Mouse (Mus musculus): ENCODE data around the gene Dars. TPM values are rescaled to one million over a fixed set of nuclear protein-coding genes. Genes with fewer than 3 reads are reported as not detected.

The Dars gene
- polyA plus RNA-seq, 1 experiment, result 44.8 TPM

DNA sequence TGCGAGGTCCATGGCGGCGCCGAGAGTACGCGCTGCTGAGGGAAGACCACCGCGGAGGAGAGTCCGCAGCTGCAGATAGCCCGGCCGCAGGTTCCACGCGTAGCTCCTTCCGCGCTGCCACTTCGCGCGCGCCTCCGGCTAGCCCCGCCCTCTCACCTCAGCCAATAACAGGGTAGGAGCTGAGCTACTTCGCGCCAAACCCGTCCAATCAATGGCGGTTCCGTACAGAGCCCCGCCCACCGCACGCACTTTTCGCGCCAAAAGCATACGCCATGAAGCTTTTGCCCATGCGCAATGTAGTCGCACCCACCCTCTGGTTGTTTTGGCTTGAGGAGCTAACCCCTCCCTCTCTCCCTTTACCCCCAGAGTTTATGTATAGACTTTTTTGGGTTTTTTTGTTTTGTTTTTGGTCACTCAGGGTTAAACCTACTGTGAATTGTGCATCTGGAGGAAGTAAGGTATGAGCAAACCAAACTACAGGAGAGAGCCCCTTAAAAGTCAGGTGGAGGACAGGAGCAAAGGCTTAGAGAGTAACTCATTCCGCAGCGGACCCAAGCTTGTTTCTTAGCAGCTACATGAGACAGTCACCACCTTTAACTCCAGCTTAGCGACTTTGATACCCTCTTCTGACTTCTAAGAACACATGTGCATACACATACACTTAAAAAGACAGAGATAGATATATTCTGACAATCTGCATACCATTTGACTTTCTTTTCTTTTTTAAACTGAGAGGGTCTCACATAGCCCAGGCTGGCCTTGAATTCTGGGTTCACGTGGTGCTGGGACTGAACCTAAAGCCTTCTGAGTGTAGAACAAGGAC lies 57.4 kb downstream of the Dars start, which contains the start of gene Mcm6:
Gene Mcm6 (minus strand): TSS at position 111 of the 823 bp plus-strand sequence.
- 2% methylated on average over 38 of the region's 38 CpGs for WGBS
- Histone ChIP-seq H3K27me3 (ENCODE audit: control insufficient read depth, insufficient read depth, low read length) (no peaks in the 10 kb centered on the region), H3K27ac (ENCODE audit: insufficient read depth, low read length) (no peak within 1 kb of the TSS), H3K4me3 (replicated peaks; ENCODE audit: insufficient read depth, low read depth, low read length) (peak within 1 kb of the TSS; percentile 60), H3K4me1 (ENCODE audit: control insufficient read depth, insufficient read depth, low read length) (no peaks in the 10 kb centered on the region; the same call in 1 of the 2 replicates)
- DNase-seq, result peak; percentile 89 to 90
- TF ChIP-seq POLR2A (IDR thresholded peaks at IDR 0.05; ENCODE audit: borderline replicate concordance, insufficient read depth, low read length), result no peak
- no peak for TF ChIP-seq CTCF (IDR thresholded peaks at IDR 0.05; ENCODE audit: borderline replicate concordance, insufficient read depth, low read depth, low read length)

DNA sequence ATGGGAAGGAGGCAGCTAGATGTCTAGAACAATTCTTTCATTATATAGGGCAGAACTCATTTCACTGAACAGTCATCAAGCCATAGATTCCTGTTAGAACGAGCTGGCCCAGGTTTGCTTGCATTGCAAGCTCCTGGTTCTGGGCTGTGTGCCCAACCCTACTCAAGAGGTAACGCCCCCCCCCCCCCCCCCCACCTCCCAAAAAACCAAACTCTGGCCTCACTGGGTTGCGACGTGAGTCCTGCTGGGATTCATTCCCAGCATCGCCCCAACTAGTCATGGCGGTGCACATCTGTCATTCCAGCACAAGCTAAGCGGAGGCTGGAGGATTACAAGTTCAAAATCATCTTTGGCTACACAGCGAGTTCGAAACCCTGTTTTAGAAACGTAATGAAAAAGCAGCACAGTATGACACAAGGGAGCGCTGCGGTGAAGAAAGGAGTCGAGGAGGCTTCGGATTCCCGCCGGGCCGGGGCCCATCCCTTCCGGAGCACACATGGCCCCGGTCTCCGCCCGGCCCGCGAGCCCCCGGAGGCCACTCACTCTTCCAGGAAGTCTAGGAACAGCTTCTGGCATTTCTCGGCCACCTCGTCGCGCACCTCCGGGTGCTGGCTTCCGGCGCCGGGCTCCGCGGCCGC lies 58.1 kb downstream of the Dars start:
- no peaks in the 10 kb centered on the region for H3K27me3 ChIP-seq (ENCODE audit: control insufficient read depth, insufficient read depth, low read length)
- WGBS, result 1% methylated on average over 35 of the region's 35 CpGs

DNA sequence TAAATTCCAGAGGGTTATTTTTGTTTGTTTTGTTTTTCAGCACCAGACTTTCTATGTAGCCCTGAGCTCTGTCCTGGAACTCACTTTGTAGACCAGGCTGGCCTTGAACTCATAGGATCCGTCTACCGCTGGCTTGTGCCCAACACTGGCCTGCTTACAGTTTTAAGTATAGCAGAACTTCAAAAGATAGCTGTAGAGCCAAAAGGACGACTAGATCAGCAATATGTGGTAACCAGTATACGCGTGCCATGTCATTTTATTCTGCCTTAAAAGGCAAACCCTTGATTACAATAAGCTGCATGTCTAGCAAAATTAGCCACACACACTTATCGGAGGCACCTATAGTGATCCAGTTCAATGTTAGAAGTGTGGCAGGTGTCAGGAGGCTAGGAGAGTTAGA lies 58.9 kb downstream of the Dars start:
- DNase-seq, result no peak
- Histone ChIP-seq H3K4me1 (ENCODE audit: control insufficient read depth, insufficient read depth, low read length) (no peaks in the 10 kb centered on the region; the same call in 1 of the 2 replicates), H3K4me3 (replicated peaks; ENCODE audit: insufficient read depth, low read depth, low read length) (no peak overlapping the region), H3K27ac (ENCODE audit: insufficient read depth, low read length) (no peak overlapping the region), H3K27me3 (ENCODE audit: control insufficient read depth, insufficient read depth, low read length) (no peaks in the 10 kb centered on the region)
- WGBS, result 58% methylated on average over 6 of the region's 6 CpGs
- TF ChIP-seq POLR2A (IDR thresholded peaks at IDR 0.05; ENCODE audit: borderline replicate concordance, insufficient read depth, low read length), result no peak

More for the DNA sequence above, 58.1 kb downstream of the Dars start:
- TF ChIP-seq CTCF (IDR thresholded peaks at IDR 0.05; ENCODE audit: borderline replicate concordance, insufficient read depth, low read depth, low read length), result no peak
- TF ChIP-seq POLR2A (IDR thresholded peaks at IDR 0.05; ENCODE audit: borderline replicate concordance, insufficient read depth, low read length), result no peak
- H3K4me3 ChIP-seq (replicated peaks; ENCODE audit: insufficient read depth, low read depth, low read length), result peak overlapping the region; percentile 60
- H3K4me1 ChIP-seq (ENCODE audit: control insufficient read depth, insufficient read depth, low read length), result no peaks in the 10 kb centered on the region; the same call in 1 of the 2 replicates
- no peak overlapping the region for H3K27ac ChIP-seq (ENCODE audit: insufficient read depth, low read length)
- peak in 1 of 2 experiments; percentile 9 for DNase-seq

DNA sequence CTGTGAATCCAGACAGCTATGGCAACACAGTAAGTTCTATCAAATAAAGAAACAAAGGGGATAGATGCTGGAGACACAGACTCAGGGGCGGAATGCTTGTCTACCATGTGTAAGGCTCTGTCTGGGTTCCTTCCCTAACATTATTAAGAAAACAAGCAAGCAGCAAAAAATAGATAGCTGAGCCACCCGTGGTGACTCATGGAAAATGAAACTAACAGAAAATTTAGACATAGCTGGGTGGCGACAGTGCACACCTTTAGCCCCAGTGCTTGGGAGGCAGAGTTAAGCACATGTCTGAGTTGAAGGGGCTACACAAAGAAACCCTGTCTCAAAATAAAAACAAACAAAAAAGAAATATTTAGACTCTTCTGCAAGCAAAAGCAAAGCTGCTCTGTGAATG lies 59.7 kb downstream of the Dars start:
- DNase-seq, result no peak
- no peaks in the 10 kb centered on the region; the same call in 1 of the 2 replicates for H3K4me1 ChIP-seq (ENCODE audit: control insufficient read depth, insufficient read depth, low read length)
- H3K27me3 ChIP-seq (ENCODE audit: control insufficient read depth, insufficient read depth, low read length), result no peaks in the 10 kb centered on the region
- 65% methylated on average over 3 of the region's 3 CpGs for WGBS
- TF ChIP-seq POLR2A (IDR thresholded peaks at IDR 0.05; ENCODE audit: borderline replicate concordance, insufficient read depth, low read length) (no peak), CTCF (IDR thresholded peaks at IDR 0.05; ENCODE audit: borderline replicate concordance, insufficient read depth, low read depth, low read length) (no peak)
- no peak overlapping the region for H3K4me3 ChIP-seq (replicated peaks; ENCODE audit: insufficient read depth, low read depth, low read length)
- H3K27ac ChIP-seq (ENCODE audit: insufficient read depth, low read length), result no peak overlapping the region

DNA sequence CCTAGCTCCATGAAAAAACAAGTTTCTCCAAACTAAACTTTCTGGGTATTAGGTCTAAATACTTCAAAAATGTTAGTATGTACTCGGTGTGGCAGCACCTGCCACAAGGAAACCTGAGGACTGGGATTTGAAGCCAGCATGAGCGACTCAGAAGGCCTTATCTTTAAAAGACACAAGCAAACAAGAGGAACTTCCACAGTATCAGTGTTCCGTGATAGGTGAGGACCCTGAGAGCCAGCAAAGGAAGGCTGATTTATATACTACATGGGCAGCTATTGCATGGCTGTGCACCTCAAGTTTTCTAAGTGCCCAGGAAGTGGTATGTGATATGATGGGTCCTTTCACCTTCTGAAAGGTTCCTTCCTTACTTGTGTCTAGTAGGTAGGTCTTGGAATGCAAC lies 64.1 kb downstream of the Dars start:
- 96% methylated on average over 3 of the region's 3 CpGs for WGBS
- Histone ChIP-seq H3K27ac (ENCODE audit: insufficient read depth, low read length) (no peak overlapping the region), H3K27me3 (ENCODE audit: control insufficient read depth, insufficient read depth, low read length) (no peaks in the 10 kb centered on the region), H3K4me1 (ENCODE audit: control insufficient read depth, insufficient read depth, low read length) (no peaks in the 10 kb centered on the region), H3K4me3 (replicated peaks; ENCODE audit: insufficient read depth, low read depth, low read length) (no peak overlapping the region)
- DNase-seq, result no peak
- TF ChIP-seq CTCF (IDR thresholded peaks at IDR 0.05; ENCODE audit: borderline replicate concordance, insufficient read depth, low read depth, low read length) (no peak), POLR2A (IDR thresholded peaks at IDR 0.05; ENCODE audit: borderline replicate concordance, insufficient read depth, low read length) (no peak)

DNA sequence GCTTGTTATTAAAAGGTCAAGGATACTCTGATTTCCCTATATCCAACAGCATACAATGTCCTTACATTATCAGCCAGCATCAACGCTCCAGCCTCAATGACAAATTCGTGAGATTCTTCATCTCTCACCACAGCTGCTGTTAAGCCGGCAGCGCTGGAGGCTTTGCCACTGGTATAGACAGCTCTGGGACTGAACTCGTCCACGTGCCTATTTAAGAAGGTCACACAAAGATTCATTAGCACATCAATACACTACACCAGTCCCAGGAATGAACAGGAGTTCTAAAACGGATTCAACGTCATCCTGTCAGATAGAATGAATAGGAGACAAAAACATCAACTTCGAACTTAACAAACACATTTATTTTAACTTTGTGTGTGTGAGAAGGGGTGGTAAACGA lies 72.9 kb downstream of the Dars start:
- WGBS, result 40% methylated on average over 10 of the region's 10 CpGs
- no peak overlapping the region for H3K27ac ChIP-seq (ENCODE audit: insufficient read depth, low read length)
- DNase-seq, result no peak
- no peaks in the 10 kb centered on the region for H3K27me3 ChIP-seq (ENCODE audit: control insufficient read depth, insufficient read depth, low read length)
- no peak overlapping the region for H3K4me3 ChIP-seq (replicated peaks; ENCODE audit: insufficient read depth, low read depth, low read length)
- no peaks in the 10 kb centered on the region for H3K4me1 ChIP-seq (ENCODE audit: control insufficient read depth, insufficient read depth, low read length)
- no peak for TF ChIP-seq CTCF (IDR thresholded peaks at IDR 0.05; ENCODE audit: borderline replicate concordance, insufficient read depth, low read depth, low read length)
- TF ChIP-seq POLR2A (IDR thresholded peaks at IDR 0.05; ENCODE audit: borderline replicate concordance, insufficient read depth, low read length), result no peak

DNA sequence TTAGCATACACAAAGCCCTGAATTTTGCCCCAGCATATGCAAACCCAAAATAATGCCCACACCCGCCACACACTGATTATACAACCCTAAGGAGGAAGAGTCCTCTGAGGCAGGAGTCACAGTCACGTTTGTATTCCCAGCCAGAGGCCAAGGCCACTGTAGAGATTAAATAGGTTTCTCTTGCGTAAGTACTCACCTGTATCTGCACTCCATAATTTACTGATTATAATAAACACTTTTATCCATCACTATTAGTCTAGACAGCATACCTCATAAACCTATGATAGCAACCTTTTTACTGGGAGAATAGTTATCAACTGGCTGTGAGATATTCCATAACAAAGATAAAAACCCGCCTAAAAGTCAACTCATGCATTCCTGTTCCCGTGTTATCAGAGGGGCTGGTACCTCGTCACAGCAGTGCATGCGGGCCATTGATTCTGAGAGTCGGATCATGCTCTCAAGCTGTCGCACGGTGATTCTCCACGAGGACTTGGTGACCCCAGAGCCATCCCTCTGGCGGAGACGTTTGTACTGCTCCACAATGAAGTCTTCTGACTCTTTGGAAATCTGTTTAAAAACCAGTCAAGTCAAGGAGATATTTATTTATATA lies 79.4 kb downstream of the Dars start:
- H3K4me3 ChIP-seq (replicated peaks; ENCODE audit: insufficient read depth, low read depth, low read length), result no peak overlapping the region
- TF ChIP-seq POLR2A (IDR thresholded peaks at IDR 0.05; ENCODE audit: borderline replicate concordance, insufficient read depth, low read length), result no peak
- no peak for TF ChIP-seq CTCF (IDR thresholded peaks at IDR 0.05; ENCODE audit: borderline replicate concordance, insufficient read depth, low read depth, low read length)
- no peak overlapping the region for H3K27ac ChIP-seq (ENCODE audit: insufficient read depth, low read length)
- no peaks in the 10 kb centered on the region for H3K27me3 ChIP-seq (ENCODE audit: control insufficient read depth, insufficient read depth, low read length)
- no peaks in the 10 kb centered on the region for H3K4me1 ChIP-seq (ENCODE audit: control insufficient read depth, insufficient read depth, low read length)
- DNase-seq, result no peak
- 86% methylated on average over 13 of the region's 13 CpGs for WGBS

Data from cerebellum, adult 2 months (tissue).